Mouse (Mus musculus) forebrain, embryonic 11.5 days (tissue): ENCODE measurements around the gene Sez6l. TPM values are rescaled to one million over a fixed set of nuclear protein-coding genes. Genes with fewer than 3 reads are reported as not detected.

Source experiments
- ATAC-seq: fragments of 200-750 bp; cut with Nextera tagmentation; replicated peaks from 2 replicates; pipeline ENCODE4 v1.8.0; 2017; ENCODE audit warnings: moderate TSS enrichment; ENCODE audit not compliant: low FRiP score
- DNase-seq: peaks from one replicate; pipeline ENCODE4 v3.0.0-alpha.2; 2017; ENCODE audit warnings: low spot score
- H3K27ac ChIP-seq: fragments of 300-500 bp; sonication (generic); 2 replicates; pipeline ENCODE4 v1.5.1; 2014; ENCODE audit warnings: low read depth, low read length
- H3K27me3 ChIP-seq: fragments of 300-500 bp; sonication (generic); 2 replicates; pipeline ENCODE4 v1.6.1; 2014; ENCODE audit warnings: mild to moderate bottlenecking, low read length, mixed read lengths; ENCODE audit not compliant: control insufficient read depth, insufficient read depth
- H3K36me3 ChIP-seq: fragments of 300-500 bp; sonication (generic); 2 replicates; pipeline ENCODE4 v1.6.1; 2014; ENCODE audit warnings: mild to moderate bottlenecking, low read length, moderate library complexity, mixed read lengths; ENCODE audit not compliant: control insufficient read depth, insufficient read depth
- H3K4me1 ChIP-seq: fragments of 300-500 bp; sonication (generic); replicated peaks from 2 replicates; pipeline ENCODE4 v1.6.1; 2014; ENCODE audit warnings: low read length, mixed read lengths; ENCODE audit not compliant: control insufficient read depth, insufficient read depth
- H3K4me2 ChIP-seq: fragments of 300-500 bp; sonication (generic); 2 replicates; pipeline ENCODE4 v1.6.1; 2014; ENCODE audit warnings: low read depth, mild to moderate bottlenecking, low read length, moderate library complexity, mixed read lengths; ENCODE audit not compliant: severe bottlenecking
- H3K4me3 ChIP-seq: fragments of 300-500 bp; sonication (generic); 2 replicates; pipeline ENCODE4 v1.5.1; 2014; ENCODE audit warnings: low read depth, low read length
- H3K9ac ChIP-seq: fragments of 300-500 bp; sonication (generic); 2 replicates; pipeline ENCODE4 v1.6.1; 2014; ENCODE audit warnings: low read length
- H3K9me3 ChIP-seq: fragments of 300-500 bp; sonication (generic); 2 replicates; pipeline ENCODE4 v1.6.1; 2016; ENCODE audit warnings: low read length, mixed read lengths; ENCODE audit not compliant: control insufficient read depth
- WGBS: fragments of 180-500 bp; shearing (Covaris S2); extraction: QIAGEN DNeasy Blood & Tissue Kit; methylation state at CpG from one replicate; pipeline ENCODE4 v1.1.7; 2014; 5-methylcytosine and 5-hydroxymethylcytosine counted together
- polyA plus RNA-seq: library from polyadenylated mRNA; unstranded; fragments of >200 nt; fragmentation: Nextera tagmentation; extraction: Ambion mirVana; gene quantifications from 2 replicates; pipeline ENCODE4 v1.2.1, GENCODE M21; 2014

The Sez6l gene
- polyA plus RNA-seq, 1 experiment from 2014 or later, result 4.8 TPM

GRCm38 (mm10) chr5:112382641-112383330, 194.2 kb downstream of the Sez6l start:
- no peak overlapping the region for H3K27ac ChIP-seq
- H3K9ac ChIP-seq, result no peak overlapping the region

DNA sequence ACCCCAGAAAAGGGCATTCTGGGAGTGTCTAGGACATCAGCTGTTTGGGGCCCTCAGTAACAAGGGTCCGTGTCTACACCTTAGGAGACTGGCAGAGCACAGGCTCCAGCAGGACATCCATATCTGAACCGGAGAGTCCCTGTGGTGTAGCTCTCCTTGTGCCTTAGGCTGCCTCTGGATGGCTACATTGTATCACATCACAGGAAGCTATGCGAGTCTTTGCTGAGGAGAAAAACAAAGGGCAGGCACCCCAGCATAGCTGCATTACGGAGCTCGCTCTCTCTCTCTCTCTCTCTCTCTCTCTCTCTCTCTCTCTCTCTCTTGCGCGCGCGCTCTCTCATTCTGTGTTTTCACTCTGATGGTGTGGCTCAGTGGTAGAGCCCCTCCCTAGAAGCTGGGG, 194.9 kb downstream of the Sez6l start:
- DNase-seq (no peak), ATAC-seq (no peak)
- 67% methylated on average over 9 of the region's 9 CpGs for WGBS
- no peak overlapping the region for H3K4me3 ChIP-seq
- no peaks in the 10 kb centered on the region for H3K4me1 ChIP-seq
- no peak overlapping the region for H3K9ac ChIP-seq
- H3K4me2 ChIP-seq, result no peak overlapping the region
- no peaks in the 10 kb centered on the region for H3K27me3 ChIP-seq
- H3K9me3 ChIP-seq, result no peaks in the 10 kb centered on the region
- no peak overlapping the region for H3K27ac ChIP-seq
- no peaks in the 10 kb centered on the region for H3K36me3 ChIP-seq

More at GRCm38 (mm10) chr5:112382641-112383330, 194.2 kb downstream of the Sez6l start:
- no peaks in the 10 kb centered on the region for H3K9me3 ChIP-seq
- H3K36me3 ChIP-seq, result no peaks in the 10 kb centered on the region
- WGBS, result 83% methylated on average over 17 of the region's 17 CpGs
- H3K4me1 ChIP-seq, result no peaks in the 10 kb centered on the region
- ATAC-seq, result no peak
- H3K27me3 ChIP-seq, result no peaks in the 10 kb centered on the region
- DNase-seq, result no peak
- no peak overlapping the region for H3K4me3 ChIP-seq
- no peak overlapping the region for H3K4me2 ChIP-seq

GRCm38 (mm10) chr5:112381154-112381553, 195.8 kb downstream of the Sez6l start:
- DNase-seq, result no peak
- H3K27ac ChIP-seq, result no peak overlapping the region
- no peak for ATAC-seq
- H3K4me1 ChIP-seq, result no peaks in the 10 kb centered on the region
- no peak overlapping the region for H3K4me3 ChIP-seq
- WGBS, result 84% methylated on average over 11 of the region's 11 CpGs
- no peaks in the 10 kb centered on the region for H3K9me3 ChIP-seq
- H3K4me2 ChIP-seq, result no peak overlapping the region
- H3K27me3 ChIP-seq, result no peaks in the 10 kb centered on the region
- no peak overlapping the region for H3K9ac ChIP-seq
- no peaks in the 10 kb centered on the region; the same call in 1 of the 2 replicates for H3K36me3 ChIP-seq

DNA sequence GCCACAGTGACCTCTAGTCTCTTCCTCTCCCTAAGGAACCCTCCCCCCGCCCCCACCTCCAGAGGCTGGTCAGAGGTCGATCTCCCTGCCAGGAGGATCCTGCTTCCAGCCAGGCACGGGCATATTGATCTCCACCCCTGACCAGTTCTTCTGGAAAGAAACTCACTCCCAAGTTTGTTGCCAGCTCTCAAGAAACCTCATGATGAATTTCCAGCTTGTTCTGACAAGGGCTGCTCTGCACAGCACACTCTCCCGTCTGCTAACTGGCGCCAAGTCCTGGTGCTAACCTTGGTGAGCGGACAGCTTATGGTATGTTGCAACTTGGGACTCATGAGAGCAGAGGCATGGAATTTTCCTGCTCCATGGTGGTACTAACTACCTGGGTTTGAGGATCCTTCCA, 198.3 kb downstream of the Sez6l start:
- H3K9me3 ChIP-seq, result no peaks in the 10 kb centered on the region
- no peaks in the 10 kb centered on the region for H3K4me1 ChIP-seq
- H3K9ac ChIP-seq, result no peak overlapping the region
- no peak for DNase-seq
- no peak for ATAC-seq
- H3K27me3 ChIP-seq, result no peaks in the 10 kb centered on the region
- no peak overlapping the region for H3K4me2 ChIP-seq
- H3K36me3 ChIP-seq, result peaks cover 4% of the 10 kb centered on the region; the same call in 1 of the 2 replicates
- H3K4me3 ChIP-seq, result no peak overlapping the region
- 87% methylated on average over 6 of the region's 6 CpGs for WGBS
- no peak overlapping the region for H3K27ac ChIP-seq

DNA sequence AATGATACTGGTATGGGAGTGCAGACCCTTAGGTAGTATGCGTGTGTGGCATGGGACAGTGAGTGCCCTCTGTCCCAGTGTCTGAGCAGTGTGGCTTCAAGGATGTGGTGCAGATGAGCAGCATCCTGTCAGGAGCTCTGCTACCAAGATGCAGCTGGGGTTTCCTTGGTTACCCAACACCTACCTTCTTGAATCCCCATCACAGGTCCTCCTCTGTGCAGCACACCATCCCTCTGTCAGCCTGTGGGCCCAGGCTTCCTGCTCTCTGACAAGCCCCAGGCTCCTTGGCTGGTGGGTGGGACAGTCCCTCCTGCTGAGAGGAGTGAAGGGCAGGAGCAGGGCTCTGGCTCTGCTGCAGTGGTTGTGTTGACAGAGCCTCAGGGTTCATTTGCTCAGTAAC, 199.6 kb downstream of the Sez6l start:
- Histone ChIP-seq H3K36me3 (peaks cover 4% of the 10 kb centered on the region; the same call in 1 of the 2 replicates), H3K27ac (no peak overlapping the region), H3K4me1 (peaks cover 4% of the 10 kb centered on the region), H3K9ac (no peak overlapping the region), H3K4me2 (no peak overlapping the region), H3K27me3 (no peaks in the 10 kb centered on the region), H3K9me3 (no peaks in the 10 kb centered on the region), H3K4me3 (no peak overlapping the region)
- ATAC-seq (no peak), DNase-seq (no peak)
- 91% methylated on average over 1 of the region's 1 CpGs for WGBS

DNA sequence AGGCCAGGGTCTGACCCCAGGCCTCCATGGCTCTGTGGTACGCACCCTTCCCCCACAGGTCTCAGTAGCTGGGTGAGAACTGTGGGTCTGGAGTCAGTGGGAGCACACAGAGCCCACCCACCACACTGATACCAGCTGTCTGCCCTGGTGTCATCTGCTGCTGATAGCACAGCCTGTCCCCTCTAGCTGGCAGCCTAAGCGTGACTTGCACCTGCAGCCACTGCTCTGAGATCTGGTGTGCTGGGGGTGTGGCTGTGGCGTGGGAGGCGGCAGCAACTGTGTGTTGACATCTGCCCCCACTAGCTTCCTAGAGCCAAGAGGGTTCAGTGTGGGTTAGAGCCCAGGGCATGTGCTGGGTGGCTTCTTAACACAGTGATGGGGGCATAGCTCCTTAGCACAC, 200.9 kb downstream of the Sez6l start:
- Histone ChIP-seq H3K4me1 (peaks cover 14% of the 10 kb centered on the region), H3K4me3 (no peak overlapping the region), H3K9ac (no peak overlapping the region), H3K27me3 (no peaks in the 10 kb centered on the region), H3K9me3 (no peaks in the 10 kb centered on the region), H3K27ac (no peak overlapping the region), H3K36me3 (peaks cover 4% of the 10 kb centered on the region; the same call in 1 of the 2 replicates), H3K4me2 (no peak overlapping the region)
- 93% methylated on average over 4 of the region's 4 CpGs for WGBS
- ATAC-seq (no peak), DNase-seq (no peak)

DNA sequence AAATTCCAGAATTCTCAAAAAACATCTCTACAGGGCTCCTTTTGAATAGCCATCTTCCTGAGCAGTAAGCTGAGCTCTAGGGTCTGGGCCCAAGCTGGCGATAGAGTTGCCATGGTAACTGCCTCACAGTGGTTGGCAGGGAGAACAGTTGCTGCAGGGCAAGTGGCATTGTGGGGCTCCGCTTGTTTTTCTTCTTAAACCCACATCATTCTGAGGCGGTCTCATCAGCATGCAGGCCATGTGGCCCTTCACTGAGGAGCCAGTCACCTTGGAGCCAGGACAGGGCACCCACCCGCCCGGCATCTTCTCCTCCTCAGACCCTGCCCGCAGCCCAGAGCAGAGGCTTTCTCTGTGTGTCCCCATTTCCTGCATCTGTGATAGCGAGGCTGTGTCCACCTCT, 205.1 kb downstream of the Sez6l start:
- peak; percentile 82 for DNase-seq
- peak overlapping the region; percentile 32 for H3K4me2 ChIP-seq
- WGBS, result 23% methylated on average over 7 of the region's 7 CpGs
- H3K4me1 ChIP-seq, result peaks cover 16% of the 10 kb centered on the region
- peak; percentile 88 for ATAC-seq
- H3K9me3 ChIP-seq, result no peaks in the 10 kb centered on the region
- H3K27ac ChIP-seq, result peak overlapping the region; percentile 80
- no peaks in the 10 kb centered on the region for H3K27me3 ChIP-seq
- H3K36me3 ChIP-seq, result peaks cover 7% of the 10 kb centered on the region; the same call in 1 of the 2 replicates
- H3K9ac ChIP-seq, result peak overlapping the region; percentile 47
- no peak overlapping the region for H3K4me3 ChIP-seq

DNA sequence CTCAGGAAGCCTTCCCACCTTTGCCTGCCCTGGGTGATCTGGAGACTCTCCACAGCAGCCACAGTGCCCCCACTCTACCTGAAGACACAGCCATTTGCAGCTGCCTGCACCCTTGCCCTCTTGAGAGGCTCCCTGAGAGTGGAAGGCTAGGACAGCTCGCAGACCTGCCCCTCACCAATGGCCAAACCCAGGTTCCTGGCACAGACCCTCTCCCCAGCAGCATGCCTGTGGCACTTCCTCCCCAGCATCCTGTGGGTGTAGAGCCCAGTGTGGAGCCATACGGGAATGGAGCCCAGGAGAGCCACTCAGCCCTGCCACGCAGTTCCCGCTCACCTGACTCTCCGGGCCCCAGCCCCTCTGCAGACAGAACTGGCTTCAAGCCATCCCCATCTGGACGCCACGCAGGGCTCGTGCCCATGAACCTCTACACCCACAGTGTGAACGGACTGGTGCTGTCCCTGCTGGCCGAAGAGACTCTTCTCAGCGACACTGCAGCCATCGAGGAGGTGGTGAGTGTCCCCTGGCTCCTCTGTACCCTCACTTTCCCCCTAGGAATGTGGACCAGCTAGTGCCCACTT, 206.7 kb downstream of the Sez6l start:
- no peak overlapping the region for H3K27ac ChIP-seq
- H3K9me3 ChIP-seq, result no peaks in the 10 kb centered on the region
- ATAC-seq (no peak), DNase-seq (no peak)
- H3K4me3 ChIP-seq, result no peak overlapping the region
- WGBS, result 96% methylated on average over 12 of the region's 12 CpGs
- H3K9ac ChIP-seq, result no peak overlapping the region
- no peaks in the 10 kb centered on the region for H3K27me3 ChIP-seq
- no peak overlapping the region for H3K4me2 ChIP-seq
- peaks cover 4% of the 10 kb centered on the region; the same call in 1 of the 2 replicates for H3K36me3 ChIP-seq
- H3K4me1 ChIP-seq, result peaks cover 16% of the 10 kb centered on the region

- peaks cover 3% of the 10 kb centered on the region; the same call in 1 of the 2 replicates for H3K36me3 ChIP-seq
- no peak overlapping the region for H3K27ac ChIP-seq
- ATAC-seq, result no peak
- H3K9me3 ChIP-seq, result no peaks in the 10 kb centered on the region
- WGBS, result 92% methylated on average over 13 of the region's 13 CpGs
- no peaks in the 10 kb centered on the region for H3K27me3 ChIP-seq
- peaks cover 16% of the 10 kb centered on the region for H3K4me1 ChIP-seq
- no peak overlapping the region for H3K4me3 ChIP-seq
- no peak for DNase-seq
- H3K9ac ChIP-seq, result no peak overlapping the region
- H3K4me2 ChIP-seq, result no peak overlapping the region
These were observed 207.7 kb downstream of the Sez6l start for GRCm38 (mm10) chr5:112369326-112369725.
